Mouse (Mus musculus) fibroblast of lung, adult 2 months (primary cell): Measurements from ENCODE around the gene Qprt.

Source experiments
- DNase-seq: peaks from one replicate; pipeline ENCODE4 v3.0.0-alpha.2; 2011; ENCODE audit warnings: low read depth

Gene Qprt

GRCm38 (mm10) chr7:127121911-127122270 lies at the start of gene Qprt:
Gene Qprt (minus strand): TSS chr7:127122226.
- DNase-seq = no peak

GRCm38 (mm10) chr7:127166501-127166900 lies 44.5 kb upstream of the Qprt start:
- no peak for DNase-seq

DNA sequence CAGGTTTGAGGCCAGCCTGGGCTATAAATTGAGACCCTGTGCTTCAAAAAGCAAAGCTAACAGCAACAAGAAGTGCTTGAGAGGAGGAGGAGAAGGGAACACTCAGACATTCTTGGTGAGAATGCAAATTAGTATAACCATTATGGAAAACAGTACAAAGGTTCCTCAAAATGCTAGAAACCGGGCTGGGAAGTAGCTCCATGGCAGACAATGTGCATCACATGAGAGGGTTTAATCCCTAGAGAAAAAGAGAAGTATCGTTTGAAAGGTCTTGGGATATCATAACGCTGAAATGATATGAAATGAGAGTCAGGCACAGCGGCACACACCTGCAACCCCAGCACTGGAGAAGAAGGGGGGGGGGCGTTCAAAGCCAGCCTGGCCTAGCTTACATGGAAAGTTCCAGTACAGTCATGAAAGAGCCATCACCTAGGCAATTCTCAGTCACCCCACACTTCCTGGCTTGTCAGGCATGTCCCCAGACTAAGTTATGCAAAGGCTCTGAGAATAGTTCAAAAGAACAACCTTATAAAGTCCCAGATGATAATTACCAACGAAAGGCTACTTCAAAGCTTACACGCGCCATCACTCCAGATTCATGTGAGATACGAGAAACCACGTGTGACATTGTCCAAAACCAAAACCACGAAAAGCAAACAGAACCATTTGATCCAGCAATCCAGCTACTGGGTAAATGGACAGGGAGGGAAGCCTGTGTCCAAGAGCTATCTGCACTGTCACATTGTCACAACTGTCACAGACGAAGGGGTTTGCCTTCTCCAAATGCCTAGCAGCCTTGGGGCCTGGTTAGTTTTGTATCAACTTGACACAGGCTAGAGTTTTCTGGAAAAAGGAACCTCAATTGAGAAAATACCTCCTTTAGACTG lies 43.8 kb upstream of the Qprt start:
- no peak for DNase-seq

DNA sequence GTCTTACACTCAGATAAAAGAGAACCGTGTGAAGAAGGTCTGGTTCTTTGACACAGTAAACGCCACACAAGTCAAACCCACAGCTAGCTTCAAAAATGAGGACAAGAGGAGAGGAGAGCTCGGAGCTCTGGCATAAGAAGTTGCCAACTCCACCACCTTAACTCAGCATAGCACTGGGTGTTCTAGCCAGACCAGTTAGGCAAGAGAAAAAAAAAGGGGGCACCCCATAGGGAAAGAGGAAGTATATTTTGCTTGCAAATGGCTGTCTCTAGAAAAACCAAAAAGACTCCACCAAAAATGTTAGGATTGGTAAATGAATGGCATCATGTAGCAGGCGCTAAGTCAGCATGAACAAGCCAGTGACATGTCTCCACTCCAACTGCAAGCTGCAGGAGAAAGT lies 42.0 kb upstream of the Qprt start:
- no peak for DNase-seq

DNA sequence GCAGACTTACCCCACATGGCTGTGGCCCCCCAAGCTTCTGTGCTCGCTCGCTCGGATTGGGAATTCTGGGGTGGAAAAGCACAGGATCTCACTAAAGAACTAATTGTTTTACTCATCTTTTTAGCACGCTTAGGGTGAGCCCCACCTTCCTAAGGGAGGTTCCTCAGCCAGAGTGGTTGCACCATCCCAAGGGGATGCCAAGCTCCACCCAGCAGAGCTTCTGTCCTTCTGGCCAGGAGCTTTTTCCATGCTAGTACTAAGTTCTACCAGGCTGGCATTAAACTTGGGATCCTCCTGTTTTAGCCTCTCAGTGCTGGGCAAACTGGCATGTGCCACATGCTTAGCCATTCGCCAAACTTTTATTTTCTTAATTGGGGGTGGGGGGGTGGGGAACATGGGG lies 40.5 kb upstream of the Qprt start:
- no peak for DNase-seq

- peak; percentile 46 for DNase-seq
Observed at GRCm38 (mm10) chr7:127157548-127157947, 35.5 kb upstream of the Qprt start.

DNA sequence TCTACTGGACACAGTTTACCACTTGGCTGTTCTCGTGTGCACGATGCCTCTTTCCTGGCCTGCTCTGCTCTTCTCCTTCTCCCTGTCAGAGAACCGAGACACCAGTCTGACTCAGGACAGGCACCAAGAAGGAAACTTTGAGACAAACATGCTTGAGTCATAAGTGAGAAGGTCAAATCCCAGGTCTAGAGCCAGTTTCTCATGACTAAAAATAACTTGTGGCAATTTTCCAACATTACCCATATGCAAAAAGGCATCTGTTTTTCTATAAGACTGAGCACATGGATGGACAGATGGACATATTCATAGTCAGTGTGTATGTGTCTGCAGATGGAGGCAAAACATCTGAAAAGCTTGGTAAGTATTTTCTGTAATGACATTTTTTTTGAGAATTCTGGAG lies 31.5 kb upstream of the Qprt start:
- peak; percentile 55 for DNase-seq

GRCm38 (mm10) chr7:127152464-127152863 lies 30.4 kb upstream of the Qprt start:
- no peak for DNase-seq

DNA sequence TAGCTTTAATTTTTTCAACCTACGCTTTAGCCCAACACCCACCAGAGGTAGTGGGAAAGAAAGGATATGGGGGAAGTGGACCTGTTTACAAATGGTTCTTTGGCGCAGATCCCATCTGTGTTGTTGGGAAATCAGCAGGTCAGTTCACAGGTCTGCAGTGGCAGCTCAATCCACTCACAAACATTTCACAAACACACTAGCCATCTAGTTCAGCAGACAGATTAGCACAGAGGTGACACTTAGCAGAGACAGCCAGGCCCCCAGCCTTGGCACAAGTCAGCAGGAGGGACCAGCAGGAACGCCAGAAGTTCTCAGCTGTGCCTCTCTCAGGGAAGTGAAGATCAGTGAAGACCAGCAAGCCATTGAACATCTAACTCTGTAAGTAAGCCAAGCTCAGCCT lies 25.9 kb upstream of the Qprt start:
- no peak for DNase-seq

DNA sequence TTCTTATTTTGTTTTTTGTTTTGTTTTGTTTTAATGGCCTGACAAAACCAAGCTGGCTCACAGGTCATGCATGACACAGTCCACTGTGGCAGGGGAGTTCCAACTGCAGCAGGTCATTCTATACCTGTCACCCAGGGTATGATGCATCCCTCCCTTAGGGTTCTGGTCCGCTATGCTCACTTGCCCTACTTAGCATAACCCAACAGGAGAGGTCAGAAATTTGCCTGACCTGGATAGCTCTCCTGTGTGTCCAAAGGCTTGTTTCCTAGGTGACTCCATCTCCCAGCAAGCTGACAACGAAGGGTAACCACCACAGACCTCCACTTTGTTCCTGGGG lies 24.2 kb upstream of the Qprt start:
- DNase-seq = no peak

- no peak for DNase-seq
Observed at GRCm38 (mm10) chr7:127145387-127146266, 23.6 kb upstream of the Qprt start.

DNA sequence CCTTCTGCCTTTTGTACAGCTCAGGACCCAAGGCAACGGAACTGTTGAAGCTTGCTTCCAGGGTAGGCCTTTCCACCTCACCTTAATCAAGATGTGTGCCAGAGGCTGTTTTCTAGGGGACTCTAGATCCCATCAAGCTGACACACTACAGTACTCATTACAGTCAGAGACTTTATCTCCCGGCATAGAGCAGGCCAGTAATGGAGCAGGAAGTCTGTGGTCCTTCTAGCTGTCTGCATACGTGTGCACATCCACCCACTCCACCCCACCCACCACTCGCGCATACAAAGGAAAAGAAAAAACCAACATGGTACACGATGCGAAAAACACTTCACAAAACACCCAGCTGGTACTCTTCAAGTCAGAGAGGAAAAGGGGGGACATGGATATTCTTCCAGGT lies 22.4 kb upstream of the Qprt start:
- no peak for DNase-seq

DNA sequence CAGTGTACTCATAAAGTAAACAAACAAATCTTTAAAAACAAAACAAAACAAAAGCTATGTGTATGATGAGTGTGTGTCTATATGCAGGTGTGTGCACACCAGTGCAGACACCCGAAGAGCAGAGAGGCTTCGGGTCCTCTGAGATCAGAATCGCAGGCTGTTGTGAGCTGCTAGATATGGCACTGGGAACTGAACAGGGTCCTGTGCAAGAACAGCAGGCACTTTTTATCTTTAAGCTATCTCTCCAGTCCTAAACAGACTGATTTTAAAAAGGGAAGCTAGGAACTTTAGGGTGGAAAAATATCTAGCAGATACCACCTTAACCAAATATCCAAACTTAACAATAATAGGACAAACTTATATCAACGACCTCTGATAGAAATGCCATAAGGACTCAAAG lies 20.6 kb upstream of the Qprt start:
- no peak for DNase-seq

- DNase-seq = no peak
Observed at GRCm38 (mm10) chr7:127142214-127142613, 20.2 kb upstream of the Qprt start.

DNA sequence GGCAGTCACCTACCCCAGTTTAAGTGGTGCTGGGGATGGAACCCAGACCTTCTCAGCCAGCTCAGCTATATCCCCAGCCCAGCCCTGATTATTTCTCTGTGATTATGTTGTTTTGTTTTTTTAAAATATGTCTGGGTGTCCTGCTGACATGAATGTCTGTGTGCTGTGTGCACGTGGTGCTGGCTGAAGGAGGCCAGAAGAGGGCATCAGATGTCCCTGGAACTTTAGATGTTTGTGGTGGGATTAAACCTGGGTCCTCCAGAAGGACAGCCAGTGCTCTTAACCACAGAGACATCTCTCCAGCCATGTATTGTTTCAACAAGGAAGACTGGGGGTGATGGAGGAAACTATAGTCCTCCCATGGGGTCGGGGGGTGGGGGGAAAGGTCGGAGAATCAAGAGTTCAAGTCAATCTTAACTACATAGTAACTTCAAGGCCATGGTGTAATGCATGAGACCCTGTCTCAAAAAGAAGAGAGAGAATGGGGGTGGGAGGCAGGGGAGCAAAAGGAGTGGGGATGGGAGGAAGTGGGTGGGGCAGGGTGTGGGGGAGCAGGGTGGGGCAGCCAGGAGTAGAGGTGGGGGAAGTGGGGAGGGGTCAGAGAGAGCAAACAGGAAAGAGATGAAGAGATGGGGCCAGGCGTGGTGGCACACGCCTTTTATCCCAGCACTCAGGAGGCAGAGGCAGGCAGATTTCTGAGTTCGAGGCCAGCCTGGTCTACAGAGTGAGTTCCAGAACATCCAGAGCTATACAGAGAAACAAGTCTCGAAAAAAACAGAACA lies 18.8 kb upstream of the Qprt start:
- DNase-seq = no peak

- no peak for DNase-seq
Observed at GRCm38 (mm10) chr7:127139562-127139961, 17.5 kb upstream of the Qprt start.

DNA sequence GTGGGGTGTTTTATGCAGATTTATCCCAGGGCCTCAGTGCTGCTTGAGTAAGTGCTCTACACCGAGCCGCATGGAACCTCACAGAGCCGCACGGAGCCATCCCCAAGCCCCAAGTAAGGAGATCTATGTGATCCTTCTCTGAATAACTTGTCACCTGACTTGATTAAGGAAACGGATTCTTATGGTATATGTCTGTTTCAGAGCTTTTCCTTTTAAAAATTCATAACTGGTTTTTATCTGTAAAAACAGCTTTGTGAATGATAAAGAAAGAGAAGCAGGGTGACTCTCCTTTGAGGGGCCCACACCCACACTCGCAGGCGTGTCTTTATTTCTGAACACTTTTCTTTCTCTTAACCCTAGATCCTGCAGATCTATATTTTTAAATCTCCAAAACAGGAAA lies 17.1 kb upstream of the Qprt start:
- no peak for DNase-seq

DNA sequence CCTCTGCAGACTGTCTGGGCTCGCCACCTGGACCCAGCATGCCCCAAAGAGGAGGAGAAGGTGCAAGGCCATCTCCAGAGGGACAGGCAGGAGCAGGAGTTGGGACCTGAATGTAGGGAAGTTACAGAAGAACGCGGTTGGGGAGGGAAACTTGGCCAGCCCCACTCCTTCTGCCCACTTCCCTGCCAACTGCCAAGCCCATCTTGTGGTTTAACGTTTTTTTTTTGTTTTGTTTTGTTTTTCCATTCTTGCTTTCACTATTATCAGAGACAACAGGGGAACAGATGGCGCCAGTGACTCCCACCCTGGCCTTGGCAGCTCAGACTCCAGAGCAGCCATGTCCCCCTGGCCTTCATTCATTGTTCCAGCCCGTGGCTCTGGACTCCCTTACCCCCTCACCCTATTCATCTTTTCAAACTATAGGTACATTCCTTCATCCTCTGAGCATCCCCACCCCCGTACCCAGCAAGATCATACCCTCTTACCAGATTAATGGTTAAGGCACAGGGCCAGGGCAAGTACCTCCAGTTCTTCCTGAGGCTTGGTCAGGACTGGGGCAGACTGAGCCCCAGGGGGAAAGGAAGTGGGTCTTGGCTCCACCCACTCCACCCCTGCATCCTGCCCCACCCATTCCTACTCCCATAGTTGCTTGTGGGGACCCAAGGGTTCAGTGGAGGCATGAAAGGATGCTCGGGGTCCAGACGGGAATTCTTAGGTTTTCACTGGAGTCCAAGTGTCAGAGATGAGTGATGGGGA lies 15.4 kb upstream of the Qprt start, which contains the start of gene Spn:
TSS of gene Spn (minus strand) at position 562 of the 756 bp plus-strand sequence.
- no peak for DNase-seq

GRCm38 (mm10) chr7:127136181-127137071 lies 14.4 kb upstream of the Qprt start:
- DNase-seq = no peak

DNA sequence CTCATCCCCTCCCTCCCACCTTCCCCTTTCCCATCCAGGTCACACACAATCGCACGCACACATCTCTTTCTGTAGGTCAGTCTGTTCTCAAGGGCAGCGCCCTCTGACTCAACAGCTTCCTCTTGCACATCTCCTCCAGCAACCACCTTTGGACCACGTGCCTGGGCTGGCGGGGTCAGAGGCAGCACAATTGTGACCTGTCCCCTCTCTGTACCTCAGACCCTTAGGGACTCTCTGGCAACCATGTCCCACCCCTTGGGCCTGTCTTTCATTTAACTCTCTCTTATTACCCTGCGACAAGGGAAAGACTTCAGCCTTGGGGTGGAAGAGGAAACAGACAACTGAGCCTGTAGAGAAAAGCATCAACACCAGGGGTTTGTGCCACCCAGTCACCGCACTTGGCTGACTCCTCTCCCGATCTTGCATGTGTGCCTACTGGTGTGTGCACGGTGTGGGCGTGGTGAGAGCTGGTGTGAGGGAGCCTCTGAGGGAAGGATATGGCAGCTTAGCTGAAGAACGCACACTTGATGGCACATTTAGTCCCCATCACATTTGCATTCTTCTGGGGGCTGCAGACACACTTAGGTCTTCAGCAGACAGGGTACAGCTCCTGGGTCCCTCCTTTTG lies 12.9 kb upstream of the Qprt start:
- no peak for DNase-seq
